Mouse (Mus musculus) myocyte (in vitro differentiated cells): Measurements from ENCODE around the gene Lrat. TPM values are rescaled to one million over a fixed set of nuclear protein-coding genes. Genes with fewer than 3 reads are reported as not detected.

Experiments
- H3K27me3 ChIP-seq: one replicate; pipeline ENCODE4 v1.6.1; 2011; ENCODE audit not compliant: control insufficient read depth, insufficient read depth, insufficient read length
- H3K36me3 ChIP-seq: one replicate; pipeline ENCODE4 v1.6.1; 2011; ENCODE audit not compliant: control insufficient read depth, insufficient read depth
- H3K4me2 ChIP-seq: one replicate; pipeline ENCODE4 v1.6.1; 2011; ENCODE audit warnings: low read depth, control low read depth
- H3K4me3 ChIP-seq: one replicate; pipeline ENCODE4 v1.5.1; 2011; ENCODE audit warnings: mild to moderate bottlenecking, control low read depth, moderate library complexity
- H3K79me2 ChIP-seq: one replicate; pipeline ENCODE4 v1.6.1; 2011; ENCODE audit not compliant: control insufficient read depth, insufficient read depth
- H3ac ChIP-seq: one replicate; pipeline ENCODE4 v1.6.1; 2011; ENCODE audit not compliant: control insufficient read depth, insufficient read length
- CEBPB ChIP-seq: IDR thresholded peaks from 2 replicates; pipeline ENCODE4 v1.6.1; 2011; ENCODE audit warnings: mild to moderate bottlenecking, moderate library complexity; ENCODE audit not compliant: poor library complexity, insufficient read depth, severe bottlenecking
- E2F4 ChIP-seq: IDR thresholded peaks from one replicate; pipeline ENCODE4 v1.6.1; 2011; ENCODE audit warnings: mild to moderate bottlenecking, control low read depth, moderate library complexity; ENCODE audit not compliant: insufficient read depth
- MAX ChIP-seq: IDR thresholded peaks from one replicate; pipeline ENCODE4 v1.6.1; 2011; ENCODE audit warnings: low read depth, mild to moderate bottlenecking, control low read depth
- MYOD1 ChIP-seq, 3 experiments: IDR thresholded peaks; one replicate each; pipeline ENCODE4 v1.6.1; 2011; ENCODE audit warnings: control low read depth in 2 of 3, low read depth in 2 of 3, mild to moderate bottlenecking in 2 of 3, moderate library complexity in 1 of 3; ENCODE audit not compliant: insufficient read length in 2 of 3, control insufficient read depth in 1 of 3
- MYOG ChIP-seq, 3 experiments: IDR thresholded peaks; one replicate each; pipeline ENCODE4 v1.6.1; 2011; ENCODE audit warnings: control low read depth in 2 of 3, low read depth in 2 of 3, mild to moderate bottlenecking in 2 of 3; ENCODE audit not compliant: insufficient read length in 2 of 3, control insufficient read depth in 1 of 3, insufficient read depth in 1 of 3
- POLR2A ChIP-seq: IDR thresholded peaks from one replicate; pipeline ENCODE4 v1.6.1; 2011; ENCODE audit warnings: low read depth, mild to moderate bottlenecking, control low read depth, moderate library complexity; ENCODE audit not compliant: insufficient read length
- POLR2AphosphoS2 ChIP-seq: IDR thresholded peaks from one replicate; pipeline ENCODE4 v1.6.1; 2011; ENCODE audit warnings: low read depth, control low read depth; ENCODE audit not compliant: insufficient read length
- REST ChIP-seq: IDR thresholded peaks from one replicate; pipeline ENCODE4 v1.6.1; 2011; ENCODE audit warnings: mild to moderate bottlenecking, control low read depth, moderate library complexity; ENCODE audit not compliant: insufficient read depth, insufficient read length
- SRF ChIP-seq: IDR thresholded peaks from one replicate; pipeline ENCODE4 v1.6.1; 2011; ENCODE audit warnings: low read depth; ENCODE audit not compliant: control insufficient read depth, insufficient read length
- TCF12 ChIP-seq: IDR thresholded peaks from one replicate; pipeline ENCODE4 v1.6.1; 2011; ENCODE audit warnings: mild to moderate bottlenecking, control low read depth; ENCODE audit not compliant: poor library complexity, insufficient read depth, severe bottlenecking
- TCF3 ChIP-seq: IDR thresholded peaks from one replicate; pipeline ENCODE4 v1.6.1; 2011; ENCODE audit warnings: low read depth, control low read depth; ENCODE audit not compliant: insufficient read length
- USF1 ChIP-seq: IDR thresholded peaks from one replicate; pipeline ENCODE4 v1.6.1; 2011; ENCODE audit warnings: low read depth, mild to moderate bottlenecking, control low read depth, moderate library complexity
- polyA plus RNA-seq: library from polyadenylated mRNA; unstranded; fragments of >200 nt; fragmentation: generic; extraction: Trizol; gene quantifications from one replicate; pipeline ENCODE4 v1.2.1, GENCODE M21; 2012; ENCODE audit warnings: missing spikeins

Gene Lrat
- polyA plus RNA-seq, 1 experiment: not detected

GRCm38 (mm10) chr3:82946375-82947107 is 42.8 kb upstream of the Lrat start:
- Histone ChIP-seq H3K4me3 (no peak overlapping the region), H3K4me2 (no peak overlapping the region), H3ac (no peak overlapping the region), H3K79me2 (no peaks in the 10 kb centered on the region), H3K27me3 (peaks cover 5% of the 10 kb centered on the region), H3K36me3 (no peaks in the 10 kb centered on the region)
- no peak for TF ChIP-seq E2F4
- no peak for TF ChIP-seq POLR2A
- no peak for TF ChIP-seq TCF3
- no peak for TF ChIP-seq MYOG (IDR thresholded peaks at IDR 0.05; ENCODE audit: control insufficient read depth in 1 of 3, insufficient read depth in 1 of 3, insufficient read length in 2 of 3, low read depth in 2 of 3)
- TF ChIP-seq MYOD1 (IDR thresholded peaks at IDR 0.05; ENCODE audit: control insufficient read depth in 1 of 3, insufficient read length in 2 of 3, low read depth in 2 of 3): no peak
- no peak for TF ChIP-seq MAX
- no peak for TF ChIP-seq POLR2AphosphoS2
- TF ChIP-seq USF1: no peak
- TF ChIP-seq SRF: no peak
- TF ChIP-seq CEBPB: no peak
- no peak for TF ChIP-seq TCF12
- no peak for TF ChIP-seq REST

DNA sequence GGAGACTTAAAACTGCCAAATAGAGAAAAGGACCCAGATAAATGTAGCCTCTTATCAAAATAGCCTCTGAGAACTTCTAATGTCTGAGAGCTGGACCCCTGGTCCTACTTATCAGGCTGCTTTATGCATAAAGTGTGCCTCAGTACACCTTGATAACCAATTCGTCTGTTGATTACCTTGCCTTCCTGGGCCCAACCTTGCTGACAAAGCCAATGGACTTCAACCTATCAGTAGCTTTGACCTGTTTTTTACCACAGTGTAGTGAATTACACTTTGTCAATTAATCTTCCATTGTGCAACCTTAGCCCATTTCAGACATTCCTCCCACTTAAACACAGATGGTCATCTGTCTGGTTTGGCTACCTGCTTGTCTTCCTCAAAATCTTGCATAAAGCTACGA is 24.1 kb upstream of the Lrat start:
- Histone ChIP-seq H3K36me3 (no peaks in the 10 kb centered on the region), H3K4me2 (no peak overlapping the region), H3ac (no peak overlapping the region), H3K4me3 (no peak overlapping the region), H3K27me3 (no peaks in the 10 kb centered on the region), H3K79me2 (no peaks in the 10 kb centered on the region)
- no peak for TF ChIP-seq SRF
- TF ChIP-seq CEBPB: no peak

DNA sequence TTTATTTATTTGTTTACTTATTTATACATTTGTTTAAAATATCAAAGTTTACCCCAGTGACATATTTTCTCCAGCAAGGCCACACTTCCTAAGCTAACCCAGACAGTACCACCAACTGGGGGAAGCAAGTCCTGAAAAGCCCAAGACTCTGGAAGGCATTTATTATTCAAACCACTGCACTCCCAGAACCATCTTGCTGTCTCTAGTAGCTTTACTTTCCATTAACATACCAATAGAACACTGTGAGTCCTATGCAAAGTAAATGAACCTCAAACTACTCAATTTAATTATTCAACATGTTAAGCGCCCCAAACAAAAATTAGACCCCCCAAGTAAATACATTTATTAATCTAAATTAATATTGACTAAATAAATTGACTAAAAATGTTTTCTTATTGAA is 11.9 kb upstream of the Lrat start:
- Histone ChIP-seq H3K36me3 (no peaks in the 10 kb centered on the region), H3ac (no peak overlapping the region), H3K27me3 (no peaks in the 10 kb centered on the region), H3K4me3 (no peak overlapping the region), H3K4me2 (no peak overlapping the region), H3K79me2 (no peaks in the 10 kb centered on the region)
- no peak for TF ChIP-seq MYOG (IDR thresholded peaks at IDR 0.05; ENCODE audit: control insufficient read depth in 1 of 3, insufficient read depth in 1 of 3, insufficient read length in 2 of 3, low read depth in 2 of 3)

GRCm38 (mm10) chr3:82908671-82909070 is 4.9 kb upstream of the Lrat start:
- Histone ChIP-seq H3K27me3 (peaks cover 2% of the 10 kb centered on the region), H3K36me3 (no peaks in the 10 kb centered on the region), H3K4me2 (no peak overlapping the region), H3K79me2 (no peaks in the 10 kb centered on the region), H3ac (no peak overlapping the region), H3K4me3 (no peak overlapping the region)
- TF ChIP-seq POLR2AphosphoS2: no peak
- TF ChIP-seq E2F4: no peak
- no peak for TF ChIP-seq SRF
- no peak for TF ChIP-seq TCF3
- no peak for TF ChIP-seq MYOD1 (IDR thresholded peaks at IDR 0.05; ENCODE audit: control insufficient read depth in 1 of 3, insufficient read length in 2 of 3, low read depth in 2 of 3)
- no peak for TF ChIP-seq REST
- no peak for TF ChIP-seq MYOG (IDR thresholded peaks at IDR 0.05; ENCODE audit: control insufficient read depth in 1 of 3, insufficient read depth in 1 of 3, insufficient read length in 2 of 3, low read depth in 2 of 3)
- no peak for TF ChIP-seq CEBPB
- TF ChIP-seq TCF12: no peak
- TF ChIP-seq POLR2A: no peak

GRCm38 (mm10) chr3:82904211-82904908 is 587 bp upstream of the Lrat start:
- no peaks in the 10 kb centered on the region for H3K36me3 ChIP-seq
- no peak overlapping the region for H3K4me3 ChIP-seq
- no peak overlapping the region for H3K4me2 ChIP-seq
- peaks cover 12% of the 10 kb centered on the region for H3K27me3 ChIP-seq
- no peak overlapping the region for H3ac ChIP-seq
- TF ChIP-seq REST (no peak), POLR2A (no peak), SRF (no peak)
- no peaks in the 10 kb centered on the region for H3K79me2 ChIP-seq
